Mouse (Mus musculus) kidney, adult 2 months (tissue): ENCODE measurements around the gene Arhgap32. TPM values are rescaled to one million over a fixed set of nuclear protein-coding genes. Genes with fewer than 3 reads are reported as not detected.
A peak's percentile ranks its signal among the peaks of the same experiment; 100 is the strongest.

Experiments used
- DNase-seq: peaks from one replicate; pipeline ENCODE4 v3.0.0; 2021
- H3K27ac ChIP-seq: fragments of 200-500 bp; 2 replicates; pipeline ENCODE4 v1.5.1; 2012; ENCODE audit warnings: low read depth, low read length, control low read depth, inconsistent platforms; ENCODE audit not compliant: insufficient read depth
- H3K27me3 ChIP-seq: fragments of 200-500 bp; replicated peaks from 2 replicates; pipeline ENCODE4 v1.6.1; 2012; ENCODE audit warnings: mild to moderate bottlenecking, moderate library complexity, low read length, inconsistent platforms; ENCODE audit not compliant: control insufficient read depth, insufficient read depth
- H3K36me3 ChIP-seq: fragments of 200-500 bp; 2 replicates; pipeline ENCODE4 v1.6.1; 2012; ENCODE audit warnings: mild to moderate bottlenecking, moderate library complexity, low read length, inconsistent platforms; ENCODE audit not compliant: control insufficient read depth, insufficient read depth
- H3K4me1 ChIP-seq: fragments of 200-500 bp; 2 replicates; pipeline ENCODE4 v1.6.1; 2011; ENCODE audit warnings: low read length; ENCODE audit not compliant: control insufficient read depth, insufficient read depth
- H3K4me3 ChIP-seq: fragments of 200-500 bp; 2 replicates; pipeline ENCODE4 v1.5.1; 2011; ENCODE audit warnings: mild to moderate bottlenecking, low read depth, low read length, control low read depth; ENCODE audit not compliant: insufficient read depth
- CTCF ChIP-seq: fragments of 200-500 bp; conservative IDR thresholded peaks from 2 replicates; pipeline ENCODE4 v1.5.1; 2011; ENCODE audit warnings: low read depth, mild to moderate bottlenecking, control low read depth, low read length, moderate library complexity, mixed read lengths; ENCODE audit not compliant: insufficient read depth, insufficient read length
- POLR2A ChIP-seq: fragments of 200-500 bp; IDR thresholded peaks from one replicate; pipeline ENCODE4 v1.6.1; 2011; ENCODE audit warnings: low read depth, low read length, control low read depth
- WGBS: fragments of 180-500 bp; shearing (Covaris S2); methylation state at CpG from one replicate; pipeline ENCODE4 v1.1.7; 2018; 5-methylcytosine and 5-hydroxymethylcytosine counted together
- polyA plus RNA-seq: library from polyadenylated mRNA; depleted of rRNA; stranded (reverse); fragments of >200 nt; gene quantifications from 2 replicates; pipeline ENCODE4 v1.2.3, GENCODE M21; 2012

The Arhgap32 gene
- polyA plus RNA-seq, 1 experiment: 9.5 TPM

DNA sequence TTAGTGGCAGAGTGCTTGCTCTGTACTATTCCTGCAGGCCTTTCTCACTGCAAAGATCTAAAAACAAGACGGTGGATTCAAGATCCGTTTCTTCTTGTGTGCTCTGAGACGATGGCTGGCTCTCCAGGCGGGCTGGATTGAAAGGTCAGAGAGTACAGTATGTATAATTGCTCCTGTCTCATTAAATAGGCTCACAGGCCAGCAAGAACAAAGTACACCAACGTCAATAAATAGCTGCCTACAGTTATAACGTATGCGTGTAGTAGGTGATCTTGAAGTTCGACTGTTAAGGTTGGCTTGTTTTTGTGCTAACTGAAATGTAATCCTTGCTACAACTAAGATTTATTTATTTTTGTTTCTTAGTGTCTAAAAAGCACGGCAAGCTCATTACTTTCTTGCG lies 123.0 kb downstream of the Arhgap32 start:
- 35% methylated on average over 10 of the region's 10 CpGs for WGBS
- Histone ChIP-seq H3K27me3 (no peaks in the 10 kb centered on the region), H3K36me3 (no peaks in the 10 kb centered on the region; the same call in 1 of the 2 replicates), H3K27ac (no peak overlapping the region), H3K4me3 (no peak overlapping the region), H3K4me1 (peaks cover 20% of the 10 kb centered on the region; the same call in 1 of the 2 replicates)
- DNase-seq: no peak
- TF ChIP-seq POLR2A: no peak

DNA sequence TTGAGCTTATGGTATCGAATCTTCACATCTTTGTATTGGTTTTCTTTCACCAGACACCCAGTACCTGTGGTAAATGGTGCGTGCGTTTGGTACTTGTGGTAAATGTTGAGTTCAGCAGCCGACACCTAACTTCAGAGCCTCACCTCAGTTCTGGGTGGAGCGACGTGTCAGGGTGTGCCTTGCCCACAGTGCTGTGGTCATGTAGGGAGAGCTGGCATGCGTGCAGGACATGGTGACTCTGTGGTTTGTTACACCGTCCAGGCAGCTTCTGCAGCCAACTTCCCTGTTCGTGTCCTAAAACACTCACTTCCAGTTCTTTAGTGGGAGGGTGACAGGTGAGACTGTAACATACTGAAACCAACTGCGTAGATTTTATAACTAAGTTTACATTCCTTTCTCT lies 123.5 kb downstream of the Arhgap32 start:
- Histone ChIP-seq H3K27ac (no peak overlapping the region), H3K36me3 (no peaks in the 10 kb centered on the region; the same call in 1 of the 2 replicates), H3K4me3 (no peak overlapping the region), H3K27me3 (no peaks in the 10 kb centered on the region), H3K4me1 (peaks cover 23% of the 10 kb centered on the region; the same call in 1 of the 2 replicates)
- TF ChIP-seq CTCF: no peak
- no peak for TF ChIP-seq POLR2A
- 56% methylated on average over 10 of the region's 10 CpGs for WGBS
- DNase-seq: no peak

DNA sequence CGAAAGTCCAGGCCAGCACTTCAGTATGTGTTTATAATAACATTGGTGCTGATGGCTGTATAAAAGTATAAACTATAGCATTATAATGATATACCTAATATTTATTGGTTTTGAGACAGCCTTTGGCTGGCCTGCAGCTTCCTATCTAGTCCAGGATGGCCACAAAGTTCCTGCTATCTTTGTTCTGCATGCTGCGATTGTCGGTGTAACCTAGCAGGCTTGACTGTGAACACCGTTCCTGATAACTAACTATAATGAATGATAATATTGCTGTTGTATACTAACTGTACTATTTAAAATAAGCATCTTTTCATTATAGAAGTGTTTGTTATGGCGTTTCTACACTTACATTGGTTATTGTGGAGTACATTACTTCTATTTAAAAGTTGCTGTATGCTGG lies 124.5 kb downstream of the Arhgap32 start:
- DNase-seq: no peak
- Histone ChIP-seq H3K4me3 (no peak overlapping the region), H3K36me3 (no peaks in the 10 kb centered on the region; the same call in 1 of the 2 replicates), H3K27me3 (no peaks in the 10 kb centered on the region), H3K27ac (no peak overlapping the region), H3K4me1 (peaks cover 29% of the 10 kb centered on the region; the same call in 1 of the 2 replicates)
- 92% methylated on average over 5 of the region's 5 CpGs for WGBS
- TF ChIP-seq POLR2A: no peak
- TF ChIP-seq CTCF: no peak

- TF ChIP-seq POLR2A: no peak
- no peak for TF ChIP-seq CTCF
- H3K27ac ChIP-seq: 0 out of 2 replicates have a peak overlapping the region, but pooled peaks have one; percentile 52
- H3K4me3 ChIP-seq: no peak overlapping the region
- H3K36me3 ChIP-seq: peaks cover under 1% of the 10 kb centered on the region
- H3K27me3 ChIP-seq: no peaks in the 10 kb centered on the region
- H3K4me1 ChIP-seq: peaks cover 29% of the 10 kb centered on the region; the same call in 1 of the 2 replicates
- DNase-seq: no peak
- 72% methylated on average over 9 of the region's 9 CpGs for WGBS
Measured at GRCm38 (mm10) chr9:32241637-32242199, 125.8 kb downstream of the Arhgap32 start.

DNA sequence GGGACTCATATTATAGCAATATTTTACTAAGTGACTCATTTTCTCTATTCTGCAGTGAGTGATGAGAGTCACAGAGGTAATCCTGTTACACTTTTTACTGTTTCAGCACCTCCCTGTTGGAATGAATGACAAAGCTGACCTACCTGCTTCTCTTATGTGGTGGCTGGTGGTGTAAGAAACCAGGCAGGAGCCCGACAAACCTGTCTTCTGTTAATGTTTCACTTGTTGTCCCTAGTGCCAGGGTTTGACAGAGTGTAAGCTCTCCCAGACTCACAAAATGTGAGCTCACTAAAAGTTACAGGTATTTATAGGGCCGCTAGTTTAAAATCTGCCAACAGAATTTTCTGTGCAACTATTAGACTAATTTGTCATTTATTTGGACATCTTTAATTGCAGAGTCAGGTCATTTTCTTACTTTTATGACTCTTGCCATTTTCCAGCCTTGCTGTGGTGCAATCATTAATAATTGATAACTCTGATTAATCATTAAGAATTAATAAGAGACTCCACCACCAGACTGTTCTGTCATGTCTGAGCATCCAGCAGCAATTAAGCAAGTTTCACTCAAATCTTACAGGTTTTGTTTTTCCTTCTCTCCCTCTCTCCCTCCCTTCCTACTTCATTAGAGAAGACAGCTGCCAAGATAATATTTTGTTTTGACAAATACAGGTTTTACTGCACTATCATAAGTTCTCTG lies 127.1 kb downstream of the Arhgap32 start:
- TF ChIP-seq POLR2A (no peak), CTCF (no peak)
- no peaks in the 10 kb centered on the region for H3K27me3 ChIP-seq
- no peak overlapping the region for H3K4me3 ChIP-seq
- H3K36me3 ChIP-seq: peaks cover 5% of the 10 kb centered on the region
- H3K4me1 ChIP-seq: peaks cover 26% of the 10 kb centered on the region; the same call in 1 of the 2 replicates
- H3K27ac ChIP-seq: peak overlapping the region; percentile 78
- DNase-seq: peak; percentile 93
- whole genome bisulfite sequencing: 35% methylated on average over 2 of the region's 2 CpGs

DNA sequence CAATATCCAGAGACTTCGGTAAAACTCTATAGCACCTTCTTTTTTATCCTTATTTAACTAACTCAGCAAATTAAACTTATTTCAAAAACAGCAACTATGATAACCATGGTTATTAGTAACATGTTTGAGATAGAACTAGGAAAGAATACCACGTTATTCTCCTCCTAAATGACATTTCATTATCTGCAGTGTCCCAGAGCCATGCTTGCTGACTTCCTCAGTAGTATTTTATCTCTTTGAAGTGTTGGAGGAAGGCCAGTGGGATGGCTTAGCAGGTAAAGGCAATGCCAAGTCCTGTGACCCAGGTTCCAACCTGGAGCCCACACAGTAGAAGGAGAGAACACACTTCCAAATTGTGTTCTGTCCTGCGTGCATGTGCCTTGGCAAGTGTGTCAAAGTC lies 129.3 kb downstream of the Arhgap32 start:
- DNase-seq: peak; percentile 45

GRCm38 (mm10) chr9:32246123-32246716 lies 130.3 kb downstream of the Arhgap32 start:
- no peak for TF ChIP-seq CTCF
- no peak for TF ChIP-seq POLR2A
- 64% methylated on average over 6 of the region's 6 CpGs for WGBS
- H3K36me3 ChIP-seq: peaks cover 5% of the 10 kb centered on the region

More for the DNA sequence above, 129.3 kb downstream of the Arhgap32 start:
- peaks cover 5% of the 10 kb centered on the region for H3K36me3 ChIP-seq
- peaks cover 24% of the 10 kb centered on the region; the same call in 1 of the 2 replicates for H3K4me1 ChIP-seq
- no peak for TF ChIP-seq CTCF
- TF ChIP-seq POLR2A: no peak
- H3K4me3 ChIP-seq: no peak overlapping the region
- WGBS: 69% methylated on average over 3 of the region's 3 CpGs
- H3K27me3 ChIP-seq: no peaks in the 10 kb centered on the region
- no peak overlapping the region for H3K27ac ChIP-seq

More at GRCm38 (mm10) chr9:32246123-32246716, 130.3 kb downstream of the Arhgap32 start:
- Histone ChIP-seq H3K27ac (no peak overlapping the region), H3K27me3 (no peaks in the 10 kb centered on the region), H3K4me3 (no peak overlapping the region), H3K4me1 (peaks cover 19% of the 10 kb centered on the region; the same call in 1 of the 2 replicates)
- no peak for DNase-seq
